Mouse (Mus musculus): Measurements from ENCODE around the gene Sgms1.
A peak's percentile ranks its signal among the peaks of the same experiment; 100 is the strongest.

Gene Sgms1

GRCm38 (mm10) chr19:32348955-32349654 lies 40.4 kb downstream of the Sgms1 start:
- DNase-seq = no peak

- DNase-seq = no peak
These were observed 42.0 kb downstream of the Sgms1 start for GRCm38 (mm10) chr19:32347491-32347890.

GRCm38 (mm10) chr19:32346624-32347341 lies 42.7 kb downstream of the Sgms1 start:
- no peak for DNase-seq

- no peak for DNase-seq
These were observed 43.3 kb downstream of the Sgms1 start for GRCm38 (mm10) chr19:32346176-32346575.

- DNase-seq = no peak
These were observed 44.3 kb downstream of the Sgms1 start for GRCm38 (mm10) chr19:32345181-32345745.

- DNase-seq = no peak
These were observed 44.8 kb downstream of the Sgms1 start for GRCm38 (mm10) chr19:32344738-32345121.

- no peak for DNase-seq
These were observed 45.4 kb downstream of the Sgms1 start for GRCm38 (mm10) chr19:32343937-32344737.

- no peak for DNase-seq
These were observed 47.1 kb downstream of the Sgms1 start for GRCm38 (mm10) chr19:32342436-32342835.

- DNase-seq = no peak
These were observed 48.4 kb downstream of the Sgms1 start for GRCm38 (mm10) chr19:32341091-32341490.

- DNase-seq = no peak
These were observed 49.3 kb downstream of the Sgms1 start for GRCm38 (mm10) chr19:32340168-32340567.

- DNase-seq = no peak
These were observed 51.8 kb downstream of the Sgms1 start for GRCm38 (mm10) chr19:32337708-32338107.

GRCm38 (mm10) chr19:32334751-32335150 lies 54.8 kb downstream of the Sgms1 start:
- DNase-seq = no peak

- DNase-seq = no peak
These were observed 56.0 kb downstream of the Sgms1 start for GRCm38 (mm10) chr19:32333544-32333943.

GRCm38 (mm10) chr19:32332779-32333460 lies 56.6 kb downstream of the Sgms1 start:
- peak; percentile 53 for DNase-seq

GRCm38 (mm10) chr19:32330231-32330630 lies 59.3 kb downstream of the Sgms1 start:
- DNase-seq = no peak

- peak; percentile 50 for DNase-seq
These were observed 60.0 kb downstream of the Sgms1 start for GRCm38 (mm10) chr19:32329511-32329910.

- no peak for DNase-seq
These were observed 61.3 kb downstream of the Sgms1 start for GRCm38 (mm10) chr19:32328089-32328828.

GRCm38 (mm10) chr19:32326621-32327021 lies 62.9 kb downstream of the Sgms1 start:
- DNase-seq = no peak

- no peak for DNase-seq
These were observed 63.4 kb downstream of the Sgms1 start for GRCm38 (mm10) chr19:32326156-32326555.

GRCm38 (mm10) chr19:32325100-32325768 lies 64.3 kb downstream of the Sgms1 start:
- no peak for DNase-seq

GRCm38 (mm10) chr19:32324550-32324949 lies 65.0 kb downstream of the Sgms1 start:
- DNase-seq = no peak
